ENCODE assay signal across 17 mouse cellular contexts in genomic region chr17:25625282-25625681, GRCm38 (mm10). TPM values are rescaled to one million over a fixed set of nuclear protein-coding genes. Genes with fewer than 3 reads are reported as not detected.
DNase-seq lines count a peak whose midpoint lies in the region; ATAC-seq lines count a peak whose summit lies in the region.
"Had no signal": no experiment of that assay in that cellular context is flagged by ENCODE, and none has a peak within 500 bp of the region (broad histone marks: within the 10 kb centered on the region; RNA-seq: fewer than 3 reads in every experiment).

No protein-coding gene starts in this region.

- no peaks in the 10 kb centered on the region for H3K9me3 ChIP-seq in forebrain, embryonic 13.5 days (replicated peaks)
- H3K9me3 ChIP-seq: embryonic facial prominence, embryonic 13.5 days had no signal

- no peak overlapping the region for H3K4me3 ChIP-seq in forebrain, embryonic 13.5 days
- H3K4me3 ChIP-seq: embryonic facial prominence, embryonic 13.5 days; heart, adult 2 months had no signal

- H3K4me2 ChIP-seq in forebrain, embryonic 13.5 days = no peak overlapping the region
- H3K4me2 ChIP-seq: embryonic facial prominence, embryonic 13.5 days had no signal

- H3K9ac ChIP-seq in forebrain, embryonic 13.5 days = 0 out of 2 replicates have a peak overlapping the region, but pooled peaks have one; percentile 14

- no peaks in the 10 kb centered on the region for H3K27me3 ChIP-seq in forebrain, embryonic 13.5 days
- H3K27me3 ChIP-seq: embryonic facial prominence, embryonic 13.5 days had no signal

- peaks cover 30% of the 10 kb centered on the region for H3K4me1 ChIP-seq in forebrain, embryonic 13.5 days

- intact Hi-C loops in left cerebral cortex, postnatal 10 days (cut with DNase I) = no loop called here

- WGBS in forebrain, embryonic 13.5 days = 83% methylated on average over 7 of the region's 7 CpGs

- no peak for ATAC-seq in forebrain, embryonic 13.5 days
- ATAC-seq: intestine, embryonic 16.5 days; lung, postnatal 0 days had no signal

- DNase-seq in left cerebral cortex, adult 11 months (ENCODE audit: low spot score) = peak; percentile 70
- DNase-seq in left cerebral cortex, postnatal 10 days (ENCODE audit: extremely low spot score in 1 of 2, low spot score in 2 of 2) = no peak
- DNase-seq in layer of hippocampus, adult 9-11 months = peak; percentile 81
- peak; percentile 50 for DNase-seq in right cerebral cortex, postnatal 14 days
- no peak for DNase-seq in thymus, postnatal 25 days
- DNase-seq in spleen, adult 18-20 months = no peak
- DNase-seq: cerebellum, postnatal 10 days; heart, adult 2 months; heart, postnatal 14 days; kidney, postnatal 4 days; retina, postnatal 1 day; thymus, postnatal 4 days had no signal

- no peak overlapping the region for H3K27ac ChIP-seq in forebrain, embryonic 13.5 days
- H3K27ac ChIP-seq: embryonic facial prominence, embryonic 13.5 days; heart, adult 2 months had no signal

- H3K36me3 ChIP-seq in forebrain, embryonic 13.5 days (ENCODE audit: poor library complexity, severe bottlenecking) = 0 out of 2 replicates have a peak, but pooled peaks cover 6% of the 10 kb centered on the region

RNA-seq across cellular contexts. Expression of gene Lmf1, which starts 46.4 kb away (rescaled TPM):
- 10 to 100 TPM; 22.2 to 23.4 TPM for total RNA-seq in left cerebral cortex, postnatal 10 days (2021)
- polyA plus RNA-seq in forebrain, embryonic 13.5 days (2015; fragmentation: Nextera tagmentation; extraction: Ambion mirVana) = 19.7 and 20.9 TPM in 2 replicates

RNA-seq across cellular contexts. Expression of gene Sox8, which starts 54.8 kb away (rescaled TPM):
- total RNA-seq in left cerebral cortex, postnatal 10 days (2021) = 10 to 100 TPM; 45.3 to 56.2 TPM
- polyA plus RNA-seq in forebrain, embryonic 13.5 days (2015; fragmentation: Nextera tagmentation; extraction: Ambion mirVana) = 15.3 and 17.5 TPM in 2 replicates
- total RNA-seq: liver, adult 2 months had no signal
- polyA plus RNA-seq: liver, adult 2 months had no signal

Comparison
In these comparisons a context has a peak if more than half of its experiments do, and no peak if none do; other contexts are left out.
1. DNase-seq: peak in left cerebral cortex, adult 11 months (single experiment), layer of hippocampus, adult 9-11 months (single experiment) and right cerebral cortex, postnatal 14 days (single experiment); none in left cerebral cortex, postnatal 10 days (0 of 2), thymus, postnatal 25 days (single experiment) and spleen, adult 18-20 months (0 of 2).